Mouse (Mus musculus): ENCODE results near the gene Specc1. TPM values are rescaled to one million over a fixed set of nuclear protein-coding genes. Genes with fewer than 3 reads are reported as not detected.

Specc1 gene
- polyA plus RNA-seq, 1 experiment from 2014 or later, result 8.7 TPM

GRCm38 (mm10) chr11:61962684-61963083 is 6.1 kb downstream of the Specc1 start:
- Histone ChIP-seq H3K4me1 (replicated peaks; ENCODE audit: insufficient read depth, low read length) (no peaks in the 10 kb centered on the region), H3K9me3 (replicated peaks; ENCODE audit: low read length) (no peaks in the 10 kb centered on the region), H3K4me3 (replicated peaks; ENCODE audit: low read depth, low read length) (no peak overlapping the region), H3K4me2 (ENCODE audit: low read length) (no peak overlapping the region), H3K27ac (no peak overlapping the region), H3K9ac (ENCODE audit: low read depth, low read length) (no peak overlapping the region), H3K27me3 (ENCODE audit: insufficient read depth, low read length) (no peaks in the 10 kb centered on the region), H3K36me3 (ENCODE audit: insufficient read depth, low read length) (no peaks in the 10 kb centered on the region)
- TF ChIP-seq CTCF (IDR thresholded peaks at IDR 0.05; ENCODE audit: low read depth), result no peak
- DNase-seq (ENCODE audit: low spot score) (no peak), ATAC-seq (replicated peaks; ENCODE audit: low FRiP score, low read depth) (no peak)
- 69% methylated on average over 6 of the region's 6 CpGs for WGBS

DNA sequence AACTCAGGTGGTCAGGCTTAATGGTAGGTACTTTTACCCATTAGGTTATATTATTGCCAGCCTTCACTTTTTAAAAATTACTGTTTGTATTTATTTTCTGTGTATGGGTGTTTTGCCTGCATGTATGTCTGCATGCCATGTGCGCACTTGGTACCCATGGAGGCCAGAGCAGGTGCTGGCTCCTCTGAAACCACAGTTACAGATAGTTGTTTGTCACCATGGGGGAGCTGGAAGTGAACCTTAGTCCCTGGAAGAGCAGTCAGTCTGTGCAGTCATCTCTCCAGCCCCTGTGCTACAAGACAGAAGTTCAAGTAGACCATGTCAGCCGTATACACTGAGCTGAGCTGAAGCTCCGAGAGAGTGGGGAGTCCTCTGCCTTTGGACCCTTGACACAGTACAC is 6.6 kb downstream of the Specc1 start:
- Histone ChIP-seq H3K36me3 (ENCODE audit: insufficient read depth, low read length) (no peaks in the 10 kb centered on the region), H3K9me3 (replicated peaks; ENCODE audit: low read length) (no peaks in the 10 kb centered on the region), H3K4me2 (ENCODE audit: low read length) (no peak overlapping the region), H3K27me3 (ENCODE audit: insufficient read depth, low read length) (no peaks in the 10 kb centered on the region), H3K4me3 (replicated peaks; ENCODE audit: low read depth, low read length) (no peak overlapping the region), H3K9ac (ENCODE audit: low read depth, low read length) (no peak overlapping the region), H3K4me1 (replicated peaks; ENCODE audit: insufficient read depth, low read length) (no peaks in the 10 kb centered on the region), H3K27ac (no peak overlapping the region)
- 82% methylated on average over 3 of the region's 3 CpGs for WGBS
- ATAC-seq (replicated peaks; ENCODE audit: low FRiP score, low read depth) (no peak), DNase-seq (ENCODE audit: low spot score) (no peak)
- TF ChIP-seq CTCF (IDR thresholded peaks at IDR 0.05; ENCODE audit: low read depth), result no peak

GRCm38 (mm10) chr11:61964611-61965010 is 8.0 kb downstream of the Specc1 start:
- Histone ChIP-seq H3K4me1 (replicated peaks; ENCODE audit: insufficient read depth, low read length) (no peaks in the 10 kb centered on the region), H3K4me3 (replicated peaks; ENCODE audit: low read depth, low read length) (no peak overlapping the region), H3K4me2 (ENCODE audit: low read length) (no peak overlapping the region), H3K27me3 (ENCODE audit: insufficient read depth, low read length) (no peaks in the 10 kb centered on the region), H3K27ac (no peak overlapping the region), H3K9ac (ENCODE audit: low read depth, low read length) (no peak overlapping the region), H3K36me3 (ENCODE audit: insufficient read depth, low read length) (no peaks in the 10 kb centered on the region), H3K9me3 (replicated peaks; ENCODE audit: low read length) (no peaks in the 10 kb centered on the region)
- ATAC-seq (replicated peaks; ENCODE audit: low FRiP score, low read depth) (no peak), DNase-seq (ENCODE audit: low spot score) (no peak)
- WGBS, result 84% methylated on average over 5 of the region's 5 CpGs
- TF ChIP-seq CTCF (IDR thresholded peaks at IDR 0.05; ENCODE audit: low read depth), result no peak

GRCm38 (mm10) chr11:61967034-61967433 is 10.5 kb downstream of the Specc1 start:
- WGBS, result 85% methylated on average over 8 of the region's 8 CpGs
- Histone ChIP-seq H3K4me1 (replicated peaks; ENCODE audit: insufficient read depth, low read length) (0 out of 2 replicates have a peak, but pooled peaks cover 3% of the 10 kb centered on the region), H3K9me3 (replicated peaks; ENCODE audit: low read length) (no peaks in the 10 kb centered on the region), H3K27ac (no peak overlapping the region), H3K9ac (ENCODE audit: low read depth, low read length) (no peak overlapping the region), H3K27me3 (ENCODE audit: insufficient read depth, low read length) (no peaks in the 10 kb centered on the region), H3K36me3 (ENCODE audit: insufficient read depth, low read length) (no peaks in the 10 kb centered on the region), H3K4me3 (replicated peaks; ENCODE audit: low read depth, low read length) (no peak overlapping the region), H3K4me2 (ENCODE audit: low read length) (no peak overlapping the region)
- ATAC-seq (replicated peaks; ENCODE audit: low FRiP score, low read depth) (no peak), DNase-seq (ENCODE audit: low spot score) (no peak)
- TF ChIP-seq CTCF (IDR thresholded peaks at IDR 0.05; ENCODE audit: low read depth), result no peak

- TF ChIP-seq CTCF (IDR thresholded peaks at IDR 0.05; ENCODE audit: low read depth), result no peak
- H3K27ac ChIP-seq, result no peak overlapping the region
- H3K4me1 ChIP-seq (replicated peaks; ENCODE audit: insufficient read depth, low read length), result 0 out of 2 replicates have a peak, but pooled peaks cover 3% of the 10 kb centered on the region
- no peaks in the 10 kb centered on the region for H3K36me3 ChIP-seq (ENCODE audit: insufficient read depth, low read length)
- no peaks in the 10 kb centered on the region for H3K9me3 ChIP-seq (replicated peaks; ENCODE audit: low read length)
- H3K4me2 ChIP-seq (ENCODE audit: low read length), result no peak overlapping the region
- no peak overlapping the region for H3K4me3 ChIP-seq (replicated peaks; ENCODE audit: low read depth, low read length)
- H3K9ac ChIP-seq (ENCODE audit: low read depth, low read length), result no peak overlapping the region
- WGBS, result 90% methylated on average over 2 of the region's 2 CpGs
- DNase-seq (ENCODE audit: low spot score) (no peak), ATAC-seq (replicated peaks; ENCODE audit: low FRiP score, low read depth) (no peak)
- no peaks in the 10 kb centered on the region for H3K27me3 ChIP-seq (ENCODE audit: insufficient read depth, low read length)
These were observed 12.3 kb downstream of the Specc1 start for GRCm38 (mm10) chr11:61968875-61969274.

- WGBS, result 18% methylated on average over 5 of the region's 5 CpGs
- Histone ChIP-seq H3K4me2 (ENCODE audit: low read length) (no peak overlapping the region), H3K4me1 (replicated peaks; ENCODE audit: insufficient read depth, low read length) (0 out of 2 replicates have a peak, but pooled peaks cover 3% of the 10 kb centered on the region), H3K27me3 (ENCODE audit: insufficient read depth, low read length) (no peaks in the 10 kb centered on the region), H3K27ac (no peak overlapping the region), H3K9ac (ENCODE audit: low read depth, low read length) (no peak overlapping the region), H3K36me3 (ENCODE audit: insufficient read depth, low read length) (no peaks in the 10 kb centered on the region), H3K4me3 (replicated peaks; ENCODE audit: low read depth, low read length) (no peak overlapping the region), H3K9me3 (replicated peaks; ENCODE audit: low read length) (no peaks in the 10 kb centered on the region)
- DNase-seq (ENCODE audit: low spot score) (peak; percentile 52), ATAC-seq (replicated peaks; ENCODE audit: low FRiP score, low read depth) (no peak)
- no peak for TF ChIP-seq CTCF (IDR thresholded peaks at IDR 0.05; ENCODE audit: low read depth)
These were observed 14.3 kb downstream of the Specc1 start for GRCm38 (mm10) chr11:61970901-61971300.
